Mouse (Mus musculus) intestine, postnatal 0 days (tissue): ENCODE data around the gene Col6a6. TPM values are rescaled to one million over a fixed set of nuclear protein-coding genes. Genes with fewer than 3 reads are reported as not detected.

Experiments used
- ATAC-seq: fragments of 200-750 bp; cut with Nextera tagmentation; 2 replicates; pipeline ENCODE4 v1.8.0; 2017; ENCODE audit warnings: mild to moderate bottlenecking, moderate TSS enrichment, moderate library complexity
- H3K27ac ChIP-seq: fragments of 300-500 bp; sonication (generic); 2 replicates; pipeline ENCODE4 v1.5.1; 2014; ENCODE audit warnings: mild to moderate bottlenecking, low read depth, low read length, moderate library complexity
- H3K27me3 ChIP-seq: fragments of 300-500 bp; sonication (generic); replicated peaks from 2 replicates; pipeline ENCODE4 v1.6.1; 2014; ENCODE audit warnings: low read length, mixed read lengths; ENCODE audit not compliant: control insufficient read depth, insufficient read depth
- H3K36me3 ChIP-seq: fragments of 300-500 bp; sonication (generic); 2 replicates; pipeline ENCODE4 v1.6.1; 2014; ENCODE audit warnings: mild to moderate bottlenecking, moderate library complexity; ENCODE audit not compliant: control insufficient read depth, insufficient read depth
- H3K4me1 ChIP-seq: fragments of 300-500 bp; sonication (generic); replicated peaks from 2 replicates; pipeline ENCODE4 v1.6.1; 2014; ENCODE audit warnings: antibody characterized with exemption, low read length, mixed read lengths; ENCODE audit not compliant: control insufficient read depth, insufficient read depth
- H3K4me2 ChIP-seq: fragments of 300-500 bp; sonication (generic); replicated peaks from 2 replicates; pipeline ENCODE4 v1.6.1; 2014; ENCODE audit warnings: low read depth, mild to moderate bottlenecking, moderate library complexity
- H3K4me3 ChIP-seq: fragments of 300-500 bp; sonication (generic); 2 replicates; pipeline ENCODE4 v1.5.1; 2014; ENCODE audit warnings: low read depth, low read length
- H3K9ac ChIP-seq: fragments of 300-500 bp; sonication (generic); 2 replicates; pipeline ENCODE4 v1.6.1; 2014; ENCODE audit warnings: mild to moderate bottlenecking, low read depth, low read length
- H3K9me3 ChIP-seq: fragments of 300-500 bp; sonication (generic); 2 replicates; pipeline ENCODE4 v1.6.1; 2016; ENCODE audit warnings: mixed run types; ENCODE audit not compliant: control insufficient read depth
- CTCF ChIP-seq: sonication (generic); IDR thresholded peaks from 2 replicates; pipeline ENCODE4 v1.5.1; 2016; ENCODE audit warnings: low read depth, mild to moderate bottlenecking, control low read depth, antibody characterized with exemption, moderate library complexity
- WGBS: fragments of 180-500 bp; shearing (Covaris S2); extraction: QIAGEN DNeasy Blood & Tissue Kit; methylation state at CpG from one replicate; pipeline ENCODE4 v1.1.7; 2014; 5-methylcytosine and 5-hydroxymethylcytosine counted together
- polyA plus RNA-seq: library from polyadenylated mRNA; unstranded; fragments of >200 nt; fragmentation: Nextera tagmentation; extraction: Ambion mirVana; gene quantifications from 2 replicates; pipeline ENCODE4 v1.2.1, GENCODE M21; 2015

Gene Col6a6
- polyA plus RNA-seq, 1 experiment from 2014 or later: 0.14 TPM

DNA sequence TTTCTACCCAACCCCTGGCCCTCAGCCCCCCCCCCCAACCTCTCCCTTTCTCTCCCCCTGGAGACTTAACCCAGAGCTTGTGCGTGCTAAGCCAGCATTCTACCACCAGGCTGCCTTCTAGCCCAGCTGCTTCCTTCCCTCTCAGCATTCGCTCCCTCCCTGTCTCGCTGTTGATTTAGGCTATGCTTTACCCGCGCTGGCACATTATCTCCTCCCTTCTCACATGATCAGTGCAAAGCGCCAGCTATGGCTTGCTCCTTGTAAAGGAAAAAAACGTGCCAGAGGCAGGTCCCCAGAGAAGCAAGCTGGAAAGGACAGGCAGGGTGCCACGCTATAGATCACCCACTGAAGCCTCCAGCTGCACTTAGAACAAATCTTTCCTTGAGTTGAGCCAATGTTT is 90.5 kb downstream of the Col6a6 start:
- Histone ChIP-seq H3K4me3 (no peak overlapping the region), H3K36me3 (no peaks in the 10 kb centered on the region), H3K9me3 (no peaks in the 10 kb centered on the region), H3K9ac (no peak overlapping the region), H3K27me3 (no peaks in the 10 kb centered on the region), H3K4me1 (no peaks in the 10 kb centered on the region), H3K27ac (no peak overlapping the region), H3K4me2 (no peak overlapping the region)
- ATAC-seq: no peak
- TF ChIP-seq CTCF: peak; percentile 38
- WGBS: 28% methylated on average over 8 of the region's 8 CpGs

DNA sequence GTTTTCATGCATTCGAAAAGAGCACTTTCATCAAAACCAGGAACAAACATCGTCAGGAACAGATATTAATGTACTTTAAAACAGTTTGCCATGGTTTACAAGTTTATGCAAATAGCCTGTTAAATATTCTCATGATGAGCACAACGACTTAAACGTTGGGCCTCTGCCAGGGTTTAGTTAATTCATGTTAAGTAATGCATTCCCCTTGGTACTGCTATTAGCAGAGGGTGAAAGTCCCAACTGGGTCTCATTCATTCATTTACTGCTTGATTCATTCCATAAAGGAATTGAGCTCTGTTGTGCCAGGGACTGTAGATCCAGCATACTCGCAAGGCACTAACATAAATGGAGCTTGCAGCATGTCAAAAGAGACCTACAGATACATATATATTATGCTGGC is 92.8 kb downstream of the Col6a6 start:
- WGBS: 73% methylated on average over 5 of the region's 5 CpGs
- H3K36me3 ChIP-seq: no peaks in the 10 kb centered on the region
- TF ChIP-seq CTCF: no peak
- H3K4me3 ChIP-seq: no peak overlapping the region
- no peaks in the 10 kb centered on the region for H3K4me1 ChIP-seq
- H3K9ac ChIP-seq: no peak overlapping the region
- no peaks in the 10 kb centered on the region for H3K9me3 ChIP-seq
- no peak overlapping the region for H3K27ac ChIP-seq
- no peak overlapping the region for H3K4me2 ChIP-seq
- no peaks in the 10 kb centered on the region for H3K27me3 ChIP-seq
- no peak for ATAC-seq

DNA sequence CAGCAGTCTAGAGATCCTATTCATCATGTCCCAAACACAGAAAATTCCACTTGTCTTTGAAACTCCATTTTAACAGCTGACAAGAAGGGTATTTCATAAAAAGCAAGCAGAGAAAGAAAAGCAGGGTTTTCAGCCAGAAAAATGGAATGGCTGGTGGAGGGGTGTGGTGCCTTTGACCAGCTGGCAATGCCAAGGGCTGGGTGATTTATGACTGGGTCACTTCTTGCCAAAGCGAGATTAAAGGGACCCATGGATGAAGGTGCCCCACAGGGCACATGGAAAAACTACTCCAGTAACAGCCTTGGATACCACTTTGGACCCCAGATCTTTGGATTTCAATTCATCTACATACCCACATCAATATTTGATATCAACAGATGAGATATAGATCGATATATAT is 93.3 kb downstream of the Col6a6 start:
- Histone ChIP-seq H3K27ac (no peak overlapping the region), H3K4me1 (no peaks in the 10 kb centered on the region), H3K9ac (no peak overlapping the region), H3K4me2 (no peak overlapping the region), H3K36me3 (no peaks in the 10 kb centered on the region), H3K4me3 (no peak overlapping the region), H3K27me3 (no peaks in the 10 kb centered on the region), H3K9me3 (no peaks in the 10 kb centered on the region)
- WGBS: 57% methylated on average over 2 of the region's 2 CpGs
- no peak for TF ChIP-seq CTCF
- ATAC-seq: no peak

DNA sequence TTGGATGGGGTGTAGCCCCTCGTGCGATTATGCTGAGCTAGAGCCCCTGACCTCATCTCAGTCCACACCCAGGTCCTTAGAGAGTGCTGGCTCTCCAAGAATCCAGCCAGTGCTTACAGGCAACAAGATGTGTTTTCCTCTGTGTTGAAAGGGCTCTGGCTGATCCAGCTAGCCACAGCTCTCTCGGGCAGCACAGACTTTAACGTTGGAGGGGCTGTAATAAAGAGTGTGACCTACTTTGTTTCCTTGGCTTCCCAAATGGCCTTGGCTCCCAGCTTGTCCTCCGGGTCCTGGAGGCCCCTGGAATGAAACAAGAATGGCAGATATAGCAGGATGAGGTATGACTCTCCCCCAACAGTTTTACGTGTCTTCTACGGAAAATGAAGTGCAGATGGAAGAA is 96.0 kb downstream of the Col6a6 start:
- Histone ChIP-seq H3K27me3 (no peaks in the 10 kb centered on the region), H3K4me1 (no peaks in the 10 kb centered on the region), H3K4me3 (no peak overlapping the region), H3K4me2 (no peak overlapping the region), H3K9me3 (no peaks in the 10 kb centered on the region), H3K36me3 (no peaks in the 10 kb centered on the region), H3K9ac (no peak overlapping the region), H3K27ac (no peak overlapping the region)
- no peak for ATAC-seq
- 61% methylated on average over 7 of the region's 7 CpGs for WGBS
- TF ChIP-seq CTCF: no peak

DNA sequence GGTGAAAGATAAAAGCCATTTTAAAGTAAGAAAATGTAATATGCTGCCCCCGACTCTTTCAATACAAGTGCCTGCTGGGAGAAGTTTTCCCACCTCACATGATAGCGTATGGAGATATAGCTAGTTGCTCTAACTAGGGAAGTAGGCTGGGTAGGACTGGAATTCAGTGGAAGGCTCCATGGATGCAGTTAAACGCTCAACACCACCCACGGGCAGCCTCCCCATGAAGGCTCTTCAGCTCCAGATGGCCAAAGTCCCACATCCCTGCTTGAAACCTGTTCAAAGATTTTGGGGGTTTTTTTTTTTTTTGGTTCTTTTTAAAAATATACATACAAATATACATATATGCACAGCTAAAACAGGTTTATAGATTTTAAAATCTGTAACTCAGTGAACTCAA is 107.5 kb downstream of the Col6a6 start:
- Histone ChIP-seq H3K27ac (no peak overlapping the region), H3K9me3 (no peaks in the 10 kb centered on the region), H3K4me3 (no peak overlapping the region), H3K36me3 (no peaks in the 10 kb centered on the region), H3K27me3 (no peaks in the 10 kb centered on the region), H3K4me2 (no peak overlapping the region), H3K9ac (no peak overlapping the region), H3K4me1 (no peaks in the 10 kb centered on the region)
- 80% methylated on average over 4 of the region's 4 CpGs for WGBS
- no peak for ATAC-seq
- no peak for TF ChIP-seq CTCF

DNA sequence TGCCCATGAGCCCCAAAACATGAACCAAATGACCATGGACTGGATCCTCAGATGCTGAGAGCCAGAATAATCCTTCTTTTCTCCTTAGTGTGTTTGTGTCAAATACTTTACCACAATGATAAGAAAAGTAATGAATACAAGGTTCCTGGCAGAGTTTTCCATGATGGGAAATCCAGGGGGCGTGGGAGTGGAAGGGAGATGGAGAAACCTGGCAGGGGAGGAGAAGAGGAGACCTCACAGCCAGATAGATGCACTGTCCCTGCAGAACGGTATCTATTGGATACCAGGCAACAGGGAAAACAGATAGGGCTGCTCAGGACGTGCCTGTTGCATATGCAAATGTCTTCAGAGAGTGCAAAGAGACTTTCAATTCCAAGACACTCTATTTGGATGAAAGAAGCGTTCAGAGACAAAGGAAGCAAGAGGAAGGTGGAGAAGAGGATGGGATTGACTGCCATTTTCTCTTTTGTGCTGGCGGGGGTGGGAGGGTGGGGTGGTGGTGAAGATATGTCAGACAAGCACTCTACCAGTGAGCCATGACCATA is 108.0 kb downstream of the Col6a6 start:
- Histone ChIP-seq H3K4me2 (no peak overlapping the region), H3K27me3 (no peaks in the 10 kb centered on the region), H3K4me3 (no peak overlapping the region), H3K27ac (no peak overlapping the region), H3K9ac (no peak overlapping the region), H3K36me3 (no peaks in the 10 kb centered on the region), H3K9me3 (no peaks in the 10 kb centered on the region), H3K4me1 (no peaks in the 10 kb centered on the region)
- whole genome bisulfite sequencing: 63% methylated on average over 5 of the region's 5 CpGs
- no peak for ATAC-seq
- no peak for TF ChIP-seq CTCF

DNA sequence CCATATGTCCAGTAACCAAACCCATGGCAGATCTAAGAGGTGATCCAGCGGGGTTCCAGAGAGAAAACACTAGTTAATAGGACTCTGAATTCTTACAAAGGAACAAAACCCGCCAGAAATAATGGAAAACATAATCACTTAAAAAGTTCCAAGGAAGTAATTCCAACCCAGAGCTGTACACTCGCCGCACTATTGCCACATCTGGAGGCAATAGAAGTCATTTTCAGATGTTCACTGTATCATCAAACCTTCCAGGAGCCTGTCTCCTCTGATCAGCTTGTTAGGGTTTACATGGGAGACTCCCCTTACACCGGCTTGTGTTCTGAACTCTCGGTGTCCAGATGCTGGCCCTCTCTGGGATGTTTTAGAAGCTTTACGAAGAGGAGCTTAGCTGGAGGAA is 108.6 kb downstream of the Col6a6 start:
- H3K36me3 ChIP-seq: no peaks in the 10 kb centered on the region
- H3K4me3 ChIP-seq: no peak overlapping the region
- H3K27me3 ChIP-seq: no peaks in the 10 kb centered on the region
- no peaks in the 10 kb centered on the region for H3K9me3 ChIP-seq
- no peak overlapping the region for H3K27ac ChIP-seq
- ATAC-seq: no peak
- TF ChIP-seq CTCF: no peak
- H3K4me1 ChIP-seq: no peaks in the 10 kb centered on the region
- 85% methylated on average over 7 of the region's 7 CpGs for WGBS
- no peak overlapping the region for H3K4me2 ChIP-seq
- no peak overlapping the region for H3K9ac ChIP-seq
